Mouse (Mus musculus): ENCODE results near the gene Mrpl24. TPM values are rescaled to one million over a fixed set of nuclear protein-coding genes. Genes with fewer than 3 reads are reported as not detected.
"Not testable (repeated sequence)": the region's sequence is repeated elsewhere in the genome, so short reads cannot be mapped to it uniquely, and the experiment has no call there.

Gene Mrpl24
- total and polyA plus RNA-seq, 3 experiments, result 123 to 176 (median 166) TPM

DNA sequence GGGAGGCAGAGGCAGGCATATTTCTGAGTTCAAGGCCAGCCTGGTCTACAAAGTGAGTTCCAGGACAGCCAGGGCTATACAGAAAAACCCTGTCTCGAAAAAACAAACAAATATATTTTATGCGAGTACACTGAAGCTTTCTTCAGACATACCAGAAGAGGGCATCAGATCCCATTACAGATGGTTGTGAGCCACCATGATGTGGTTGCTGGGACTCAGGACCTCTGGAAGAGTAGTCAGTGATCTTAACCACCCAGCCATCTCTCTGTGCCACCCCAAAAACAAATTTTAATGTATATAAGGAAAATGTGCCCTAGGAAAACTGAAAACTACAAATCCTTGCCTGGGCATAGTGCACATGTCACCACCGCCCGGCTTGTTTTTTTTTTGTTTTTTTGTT is 31.9 kb upstream of the Mrpl24 start:
- in situ Hi-C loops (cut with MboI; ENCODE audit: low pct_ligation_motif_present, low pct_unique_long_range_greater_than_20kb, low sequenced_read_pairs), result not testable (repeated sequence)
- TF ChIP-seq RAD21 (IDR thresholded peaks at IDR 0.05; ENCODE audit: low read depth, low read length) (peak; percentile 4), CTCF (conservative IDR thresholded peaks at IDR 0.05 in 1 of 2, IDR thresholded peaks at IDR 0.05 in 1 of 2; ENCODE audit: low read depth in 2 of 2, low read length in 2 of 2) (peak in 1 of 2 experiments; percentile 39; a peak in 2 of 4 replicates)

GRCm38 (mm10) chr3:87891481-87891880 is 27.8 kb upstream of the Mrpl24 start:
- H3K36me3 ChIP-seq (replicated peaks in 1 of 2; ENCODE audit: control insufficient read depth in 1 of 2, insufficient read depth in 1 of 2, low read length in 1 of 2), result no peaks in the 10 kb centered on the region
- peaks cover 2 to 3% of the 10 kb centered on the region in 2 experiments; a peak in 2 of 4 replicates for H3K4me1 ChIP-seq (ENCODE audit: control insufficient read depth in 1 of 2, insufficient read depth in 2 of 2)
- no peaks in the 10 kb centered on the region for H3K27me3 ChIP-seq (replicated peaks)
- no peak overlapping the region for H3K4me3 ChIP-seq (replicated peaks in 1 of 3; ENCODE audit: low read depth in 2 of 3, low read length in 2 of 3, poor library complexity in 1 of 3)
- H3K9ac ChIP-seq (ENCODE audit: insufficient read depth, low read depth), result no peak overlapping the region
- TF ChIP-seq GABPA (IDR thresholded peaks at IDR 0.05; ENCODE audit: insufficient replicate concordance, low read depth, low read length), result no peak
- no peak for TF ChIP-seq BHLHE40 (IDR thresholded peaks at IDR 0.05; ENCODE audit: low read depth, low read length)
- no peak for TF ChIP-seq USF1 (IDR thresholded peaks at IDR 0.05; ENCODE audit: low read depth, low read length)
- TF ChIP-seq JUND (conservative IDR thresholded peaks at IDR 0.05; ENCODE audit: low read depth, low read length), result no peak
- TF ChIP-seq ETS1 (conservative IDR thresholded peaks at IDR 0.05; ENCODE audit: low read depth, low read length), result no peak
- no peak for TF ChIP-seq ZC3H11A (IDR thresholded peaks at IDR 0.05; ENCODE audit: low read depth, low read length)
- TF ChIP-seq RAD21 (IDR thresholded peaks at IDR 0.05; ENCODE audit: low read depth, low read length), result no peak
- TF ChIP-seq USF2 (conservative IDR thresholded peaks at IDR 0.05; ENCODE audit: low read depth, low read length), result no peak
- TF ChIP-seq MAZ (IDR thresholded peaks at IDR 0.05; ENCODE audit: low read depth, low read length), result no peak
- TF ChIP-seq EP300 (IDR thresholded peaks at IDR 0.05; ENCODE audit: low read length), result no peak
- no peak for TF ChIP-seq TBP (conservative IDR thresholded peaks at IDR 0.05; ENCODE audit: low read depth, low read length)
- TF ChIP-seq CHD1 (IDR thresholded peaks at IDR 0.05; ENCODE audit: low read depth, low read length), result no peak
- in situ Hi-C loops (cut with MboI; ENCODE audit: low pct_ligation_motif_present, low pct_unique_long_range_greater_than_20kb, low sequenced_read_pairs) (no loop called here), dilution Hi-C loops (cut with MboI; ENCODE audit: extremely low pct_ligation_motif_present, extremely low pct_unique_long_range_greater_than_20kb, low sequenced_read_pairs) (no loop called here)
- peaks cover 5% of the 10 kb centered on the region for H3K9me3 ChIP-seq (replicated peaks; ENCODE audit: low read length)
- H3K27ac ChIP-seq (ENCODE audit: insufficient read depth, low read depth), result no peak overlapping the region
- no peak overlapping the region for H3K4me2 ChIP-seq (ENCODE audit: insufficient read depth, low read depth, poor library complexity, severe bottlenecking)
- DNase-seq (ENCODE audit: extremely low read depth), result no peak
- no peaks in the 10 kb centered on the region for H3K79me2 ChIP-seq (replicated peaks; ENCODE audit: control insufficient read depth, extremely low read depth, insufficient read depth, poor library complexity, severe bottlenecking)

More for the DNA sequence above, 31.9 kb upstream of the Mrpl24 start:
- H3K9ac ChIP-seq (ENCODE audit: insufficient read depth, low read depth); H3K27ac ChIP-seq (ENCODE audit: insufficient read depth, low read depth); DNase-seq (ENCODE audit: extremely low read depth); H3K36me3 ChIP-seq (replicated peaks in 1 of 2; ENCODE audit: control insufficient read depth in 1 of 2, insufficient read depth in 1 of 2, low read length in 1 of 2); H3K4me3 ChIP-seq (replicated peaks in 1 of 3; ENCODE audit: low read depth in 2 of 3, low read length in 2 of 3, poor library complexity in 1 of 3); dilution Hi-C loops (cut with MboI; ENCODE audit: extremely low pct_ligation_motif_present, extremely low pct_unique_long_range_greater_than_20kb, low sequenced_read_pairs); H3K9me3 ChIP-seq (replicated peaks; ENCODE audit: low read length); H3K27me3 ChIP-seq (replicated peaks); H3K4me2 ChIP-seq (ENCODE audit: insufficient read depth, low read depth, poor library complexity, severe bottlenecking): not testable (repeated sequence)
- Histone ChIP-seq H3K79me2 (replicated peaks; ENCODE audit: control insufficient read depth, extremely low read depth, insufficient read depth, poor library complexity, severe bottlenecking) (peaks cover 27% of the 10 kb centered on the region), H3K4me1 (ENCODE audit: control insufficient read depth in 1 of 2, insufficient read depth in 2 of 2) (peaks cover 9 to 23% of the 10 kb centered on the region in 2 experiments)

DNA sequence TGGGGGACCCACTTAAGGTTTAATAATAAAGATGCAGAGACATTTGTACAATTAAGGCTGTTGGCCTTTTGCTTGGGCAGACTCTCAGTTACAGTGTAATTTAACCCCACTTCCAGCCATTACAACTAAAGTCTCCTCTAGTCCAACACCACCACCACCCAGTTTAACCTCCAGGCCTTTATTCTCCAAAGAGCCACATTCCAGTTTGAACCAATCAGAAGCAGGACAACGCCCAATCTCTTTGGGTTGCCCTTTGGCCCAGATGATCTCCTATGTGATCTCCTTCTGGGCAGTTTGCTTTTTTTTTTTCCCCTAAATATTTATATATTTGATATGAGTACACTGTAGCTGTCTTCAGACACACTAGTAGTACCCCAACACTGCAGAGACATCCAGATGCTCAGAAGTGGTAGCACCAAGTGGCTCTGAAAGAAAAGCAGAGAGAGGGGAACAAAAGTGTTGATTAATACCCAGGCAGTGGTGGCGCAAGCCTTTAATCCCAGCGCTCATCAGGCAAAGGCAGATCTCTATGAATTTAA is 25.9 kb upstream of the Mrpl24 start:
- H3K4me1 ChIP-seq (ENCODE audit: control insufficient read depth in 1 of 2, insufficient read depth in 2 of 2), result no peaks in the 10 kb centered on the region
- dilution Hi-C loops (cut with MboI; ENCODE audit: extremely low pct_ligation_motif_present, extremely low pct_unique_long_range_greater_than_20kb, low sequenced_read_pairs), result no loop called here

More for the DNA sequence above, 25.9 kb upstream of the Mrpl24 start:
- DNase-seq (ENCODE audit: extremely low read depth), result no peak
- TF ChIP-seq TBP (conservative IDR thresholded peaks at IDR 0.05; ENCODE audit: low read depth, low read length) (no peak), ZC3H11A (IDR thresholded peaks at IDR 0.05; ENCODE audit: low read depth, low read length) (no peak), NELFE (IDR thresholded peaks at IDR 0.05; ENCODE audit: low read depth, low read length) (no peak), UBTF (IDR thresholded peaks at IDR 0.05; ENCODE audit: low read depth, low read length) (no peak), MXI1 (IDR thresholded peaks at IDR 0.05; ENCODE audit: low read depth, low read length) (no peak), MAFK (IDR thresholded peaks at IDR 0.05; ENCODE audit: insufficient replicate concordance, low read length) (no peak), KAT2A (IDR thresholded peaks at IDR 0.05; ENCODE audit: insufficient replicate concordance, low read length) (no peak), ELF1 (IDR thresholded peaks at IDR 0.05; ENCODE audit: low read depth, low read length) (no peak), HCFC1 (IDR thresholded peaks at IDR 0.05; ENCODE audit: low read depth, low read length) (no peak), E2F4 (IDR thresholded peaks at IDR 0.05; ENCODE audit: insufficient replicate concordance, low read depth, low read length) (no peak)
- no peaks in the 10 kb centered on the region for H3K79me2 ChIP-seq (replicated peaks; ENCODE audit: control insufficient read depth, extremely low read depth, insufficient read depth, poor library complexity, severe bottlenecking)
- H3K9ac ChIP-seq (ENCODE audit: insufficient read depth, low read depth), result no peak overlapping the region
- no peak overlapping the region for H3K27ac ChIP-seq (ENCODE audit: insufficient read depth, low read depth)
- peaks cover under 1% of the 10 kb centered on the region for H3K9me3 ChIP-seq (replicated peaks; ENCODE audit: low read length)
- in situ Hi-C loops (cut with MboI; ENCODE audit: low pct_ligation_motif_present, low pct_unique_long_range_greater_than_20kb, low sequenced_read_pairs), result no loop called here
- H3K4me3 ChIP-seq (replicated peaks in 1 of 3; ENCODE audit: low read depth in 2 of 3, low read length in 2 of 3, poor library complexity in 1 of 3), result no peak overlapping the region
- no peaks in the 10 kb centered on the region for H3K27me3 ChIP-seq (replicated peaks)
- H3K4me2 ChIP-seq (ENCODE audit: insufficient read depth, low read depth, poor library complexity, severe bottlenecking), result no peak overlapping the region
- H3K36me3 ChIP-seq (replicated peaks in 1 of 2; ENCODE audit: control insufficient read depth in 1 of 2, insufficient read depth in 1 of 2, low read length in 1 of 2), result no peaks in the 10 kb centered on the region
